Mouse (Mus musculus): ENCODE results near the gene Prrt2. TPM values are rescaled to one million over a fixed set of nuclear protein-coding genes. Genes with fewer than 3 reads are reported as not detected.
A peak's percentile ranks its signal among the peaks of the same experiment; 100 is the strongest.

Prrt2 gene
- total and polyA plus RNA-seq, 2 experiments = 0.75 TPM; not detected in 1

DNA sequence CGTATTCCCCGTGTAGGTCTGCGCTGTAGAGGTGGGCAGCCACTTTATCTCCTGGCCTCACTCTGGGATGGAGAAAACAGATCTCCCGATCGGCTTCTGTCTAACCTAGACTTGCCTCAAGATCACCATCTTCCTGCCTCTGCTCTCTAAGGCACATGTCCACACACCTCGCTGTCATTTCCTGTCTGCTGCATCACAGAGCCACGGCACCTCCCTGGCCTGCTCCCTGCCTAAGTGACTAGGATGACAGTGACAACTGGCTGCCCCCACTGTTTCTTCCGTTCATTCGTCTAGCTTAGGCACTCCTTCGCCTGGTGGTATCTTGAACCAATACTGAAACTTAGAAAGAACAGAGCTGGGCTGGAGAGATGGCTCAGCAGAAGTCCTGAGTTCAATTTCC lies 21.4 kb downstream of the Prrt2 start:
- Histone ChIP-seq H3K4me1 (ENCODE audit: control insufficient read depth, insufficient read depth, low read length) (peaks cover 6% of the 10 kb centered on the region), H3K27ac (replicated peaks; ENCODE audit: insufficient read depth, low read depth, low read length) (no peak overlapping the region), H3K79me2 (ENCODE audit: control insufficient read depth, insufficient read depth, low read length) (no peaks in the 10 kb centered on the region), H3K4me3 (ENCODE audit: insufficient read depth, low read depth, low read length) (no peak overlapping the region), H3K36me3 (ENCODE audit: control insufficient read depth, insufficient read depth, low read length) (peaks cover 15% of the 10 kb centered on the region; the same call in 1 of the 2 replicates), H3K27me3 (ENCODE audit: control insufficient read depth, insufficient read depth, low read length) (no peaks in the 10 kb centered on the region), H3K9ac (ENCODE audit: low read depth, low read length) (no peak overlapping the region)
- 86% methylated on average over 10 of the region's 10 CpGs for WGBS
- DNase-seq (ENCODE audit: extremely low read depth, low read depth, low spot score) = no peak
- TF ChIP-seq CTCF (IDR thresholded peaks at IDR 0.05; ENCODE audit: low read depth, low read length) (no peak), POLR2A (IDR thresholded peaks at IDR 0.05; ENCODE audit: extremely low read depth, insufficient read depth, low read length) (no peak)

DNA sequence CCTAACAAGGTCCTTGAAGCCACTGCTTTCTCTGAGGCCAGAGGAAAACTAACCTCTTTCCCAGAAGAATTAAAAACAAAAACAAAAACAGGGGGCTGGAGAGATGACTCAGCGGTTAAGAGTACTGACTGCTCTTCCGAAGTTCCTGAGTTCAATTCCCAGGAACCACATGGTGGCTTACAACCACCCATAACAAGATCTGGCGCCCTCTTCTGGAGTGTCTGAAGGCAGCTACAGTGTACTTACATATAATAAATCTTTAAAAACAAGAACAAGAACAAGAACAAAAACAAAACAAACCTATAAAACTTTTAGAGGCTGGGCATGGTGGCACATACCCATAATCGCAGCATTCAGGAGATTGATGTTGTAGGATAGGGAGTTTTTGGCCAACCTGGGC lies 24.6 kb downstream of the Prrt2 start:
- H3K4me3 ChIP-seq (ENCODE audit: insufficient read depth, low read depth, low read length) = no peak overlapping the region
- WGBS = 93% methylated on average over 4 of the region's 4 CpGs
- no peak overlapping the region for H3K9ac ChIP-seq (ENCODE audit: low read depth, low read length)
- TF ChIP-seq POLR2A (IDR thresholded peaks at IDR 0.05; ENCODE audit: extremely low read depth, insufficient read depth, low read length) = no peak
- TF ChIP-seq CTCF (IDR thresholded peaks at IDR 0.05; ENCODE audit: low read depth, low read length) = no peak
- H3K36me3 ChIP-seq (ENCODE audit: control insufficient read depth, insufficient read depth, low read length) = peaks cover 19% of the 10 kb centered on the region; the same call in 1 of the 2 replicates
- no peaks in the 10 kb centered on the region for H3K4me1 ChIP-seq (ENCODE audit: control insufficient read depth, insufficient read depth, low read length)
- H3K27ac ChIP-seq (replicated peaks; ENCODE audit: insufficient read depth, low read depth, low read length) = no peak overlapping the region
- DNase-seq (ENCODE audit: extremely low read depth, low read depth, low spot score) = no peak
- no peaks in the 10 kb centered on the region for H3K79me2 ChIP-seq (ENCODE audit: control insufficient read depth, insufficient read depth, low read length)
- no peaks in the 10 kb centered on the region for H3K27me3 ChIP-seq (ENCODE audit: control insufficient read depth, insufficient read depth, low read length)

DNA sequence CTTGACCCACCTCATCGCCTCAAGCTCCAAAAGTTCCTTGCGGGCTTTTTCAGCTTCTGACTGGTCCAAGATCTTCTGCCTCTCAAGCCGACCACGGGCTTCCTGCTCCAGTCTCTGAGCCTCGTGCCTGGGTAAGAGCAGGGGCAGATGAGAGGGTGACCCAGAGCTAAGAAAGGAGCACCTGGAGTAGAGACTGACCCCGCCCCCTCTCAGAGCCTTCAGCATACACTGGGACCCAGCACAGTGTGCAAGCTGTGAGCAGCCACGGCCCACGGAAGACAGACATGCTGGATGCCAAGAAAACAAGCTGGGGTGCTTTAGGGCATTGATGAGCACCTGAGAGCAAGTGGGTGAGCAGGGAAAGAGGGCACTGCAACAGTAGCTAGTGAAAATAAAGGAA lies 32.2 kb downstream of the Prrt2 start:
- Histone ChIP-seq H3K36me3 (ENCODE audit: control insufficient read depth, insufficient read depth, low read length) (peaks cover 15% of the 10 kb centered on the region), H3K27ac (replicated peaks; ENCODE audit: insufficient read depth, low read depth, low read length) (no peak overlapping the region)

DNA sequence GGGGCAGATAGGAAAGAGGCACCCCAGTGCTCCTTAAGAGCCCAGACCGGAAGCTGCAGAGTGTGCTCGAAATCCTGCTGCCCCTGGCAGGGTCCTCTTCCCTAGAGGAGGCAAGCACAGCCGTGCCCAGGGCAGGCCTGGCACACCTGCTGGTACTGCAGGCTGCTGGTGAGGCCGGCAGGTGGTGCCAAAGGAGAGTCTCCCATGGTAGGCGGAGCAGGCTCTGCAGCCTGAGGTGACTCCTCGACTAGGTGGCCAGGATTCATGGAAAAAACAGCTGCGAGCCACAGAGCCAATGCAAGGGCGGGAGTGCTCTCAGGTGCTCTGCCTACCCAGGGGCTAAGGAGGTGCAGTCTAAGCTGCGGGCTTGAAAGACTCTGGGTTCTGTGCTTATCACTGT lies 34.7 kb downstream of the Prrt2 start:
- Histone ChIP-seq H3K4me1 (ENCODE audit: control insufficient read depth, insufficient read depth, low read length) (no peaks in the 10 kb centered on the region), H3K36me3 (ENCODE audit: control insufficient read depth, insufficient read depth, low read length) (peaks cover 13% of the 10 kb centered on the region), H3K9ac (ENCODE audit: low read depth, low read length) (no peak overlapping the region), H3K4me3 (ENCODE audit: insufficient read depth, low read depth, low read length) (no peak overlapping the region), H3K27me3 (ENCODE audit: control insufficient read depth, insufficient read depth, low read length) (no peaks in the 10 kb centered on the region), H3K27ac (replicated peaks; ENCODE audit: insufficient read depth, low read depth, low read length) (no peak overlapping the region), H3K79me2 (ENCODE audit: control insufficient read depth, insufficient read depth, low read length) (no peaks in the 10 kb centered on the region)
- 49% methylated on average over 9 of the region's 9 CpGs for WGBS
- peak; percentile 77 for TF ChIP-seq CTCF (IDR thresholded peaks at IDR 0.05; ENCODE audit: low read depth, low read length)
- no peak for TF ChIP-seq POLR2A (IDR thresholded peaks at IDR 0.05; ENCODE audit: extremely low read depth, insufficient read depth, low read length)
- DNase-seq (ENCODE audit: extremely low read depth, low read depth, low spot score) = peak; percentile 36

More for the DNA sequence above, 32.2 kb downstream of the Prrt2 start:
- H3K4me1 ChIP-seq (ENCODE audit: control insufficient read depth, insufficient read depth, low read length) = no peaks in the 10 kb centered on the region
- H3K79me2 ChIP-seq (ENCODE audit: control insufficient read depth, insufficient read depth, low read length) = no peaks in the 10 kb centered on the region
- WGBS = 84% methylated on average over 8 of the region's 8 CpGs
- TF ChIP-seq CTCF (IDR thresholded peaks at IDR 0.05; ENCODE audit: low read depth, low read length) (no peak), POLR2A (IDR thresholded peaks at IDR 0.05; ENCODE audit: extremely low read depth, insufficient read depth, low read length) (no peak)
- no peak overlapping the region for H3K9ac ChIP-seq (ENCODE audit: low read depth, low read length)
- H3K4me3 ChIP-seq (ENCODE audit: insufficient read depth, low read depth, low read length) = no peak overlapping the region
- H3K27me3 ChIP-seq (ENCODE audit: control insufficient read depth, insufficient read depth, low read length) = no peaks in the 10 kb centered on the region
- DNase-seq (ENCODE audit: extremely low read depth, low read depth, low spot score) = no peak

DNA sequence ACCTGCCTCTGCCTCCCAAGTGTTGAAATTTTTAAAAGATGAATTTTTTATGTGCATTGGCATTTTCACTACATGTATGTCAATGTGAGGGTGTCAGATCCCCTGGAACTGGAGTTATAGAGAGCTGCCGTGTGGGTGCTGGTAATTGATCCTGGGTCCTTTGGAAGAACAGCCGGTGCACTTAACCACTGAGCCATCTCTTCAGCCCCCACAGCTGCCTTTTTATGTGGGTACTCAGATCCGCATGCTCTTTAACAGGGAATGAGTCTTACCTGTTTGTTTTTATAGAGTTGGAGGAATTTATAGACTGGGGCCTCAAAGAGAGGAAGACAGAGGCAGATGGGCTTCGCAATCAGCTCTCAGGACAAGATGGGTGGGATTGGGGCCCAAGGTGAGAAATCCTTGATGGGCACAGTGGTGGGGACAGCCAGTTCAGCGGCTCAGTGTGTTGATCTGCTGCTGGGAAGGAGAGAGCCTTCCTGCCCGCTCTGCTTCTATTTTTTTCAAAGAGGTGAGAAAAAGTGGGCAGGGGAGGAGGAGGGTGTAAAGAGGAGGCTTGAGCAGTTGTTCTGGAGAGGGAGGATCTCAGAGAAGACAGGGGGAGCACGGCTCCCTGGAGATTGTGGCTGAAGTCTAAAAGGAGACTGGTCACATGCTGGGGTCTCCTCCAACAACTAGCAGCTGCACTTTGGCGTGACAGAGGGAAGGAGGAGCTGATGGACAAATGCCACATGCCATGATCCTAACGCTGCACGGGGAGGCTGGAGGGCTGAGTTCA lies 36.2 kb downstream of the Prrt2 start:
- H3K4me3 ChIP-seq (ENCODE audit: insufficient read depth, low read depth, low read length) = no peak overlapping the region
- H3K9ac ChIP-seq (ENCODE audit: low read depth, low read length) = no peak overlapping the region
- H3K27me3 ChIP-seq (ENCODE audit: control insufficient read depth, insufficient read depth, low read length) = no peaks in the 10 kb centered on the region
- no peak overlapping the region for H3K27ac ChIP-seq (replicated peaks; ENCODE audit: insufficient read depth, low read depth, low read length)
- TF ChIP-seq POLR2A (IDR thresholded peaks at IDR 0.05; ENCODE audit: extremely low read depth, insufficient read depth, low read length) (no peak), CTCF (IDR thresholded peaks at IDR 0.05; ENCODE audit: low read depth, low read length) (no peak)
- 79% methylated on average over 10 of the region's 10 CpGs for WGBS
- H3K4me1 ChIP-seq (ENCODE audit: control insufficient read depth, insufficient read depth, low read length) = no peaks in the 10 kb centered on the region
- peaks cover 9% of the 10 kb centered on the region for H3K36me3 ChIP-seq (ENCODE audit: control insufficient read depth, insufficient read depth, low read length)
- no peaks in the 10 kb centered on the region for H3K79me2 ChIP-seq (ENCODE audit: control insufficient read depth, insufficient read depth, low read length)
- DNase-seq (ENCODE audit: extremely low read depth, low read depth, low spot score) = no peak

- 79% methylated on average over 7 of the region's 7 CpGs for WGBS
Observed at GRCm38 (mm10) chr7:126983113-126983512, 37.9 kb downstream of the Prrt2 start.

More at GRCm38 (mm10) chr7:126983113-126983512, 37.9 kb downstream of the Prrt2 start:
- Histone ChIP-seq H3K4me1 (ENCODE audit: control insufficient read depth, insufficient read depth, low read length) (no peaks in the 10 kb centered on the region; the same call in 1 of the 2 replicates), H3K9ac (ENCODE audit: low read depth, low read length) (no peak overlapping the region), H3K36me3 (ENCODE audit: control insufficient read depth, insufficient read depth, low read length) (peaks cover 2% of the 10 kb centered on the region; the same call in 1 of the 2 replicates), H3K27ac (replicated peaks; ENCODE audit: insufficient read depth, low read depth, low read length) (no peak overlapping the region), H3K27me3 (ENCODE audit: control insufficient read depth, insufficient read depth, low read length) (no peaks in the 10 kb centered on the region), H3K79me2 (ENCODE audit: control insufficient read depth, insufficient read depth, low read length) (no peaks in the 10 kb centered on the region), H3K4me3 (ENCODE audit: insufficient read depth, low read depth, low read length) (no peak overlapping the region)
- TF ChIP-seq POLR2A (IDR thresholded peaks at IDR 0.05; ENCODE audit: extremely low read depth, insufficient read depth, low read length) = no peak
- TF ChIP-seq CTCF (IDR thresholded peaks at IDR 0.05; ENCODE audit: low read depth, low read length) = no peak
- no peak for DNase-seq (ENCODE audit: extremely low read depth, low read depth, low spot score)
